Mouse (Mus musculus) CD4-positive helper T cell, adult 2 months (primary cell): ENCODE data around the gene Ruvbl1.
A peak's percentile ranks its signal among the peaks of the same experiment; 100 is the strongest.

Experiments used
- DNase-seq: peaks from one replicate; pipeline ENCODE4 v3.0.0-alpha.2; 2012; ENCODE audit warnings: low read depth, missing footprints, low spot score

Gene Ruvbl1

GRCm38 (mm10) chr6:88465181-88465920, at the start of gene Ruvbl1:
Ruvbl1 (plus strand) TSS chr6:88465409.
- DNase-seq, result peak; percentile 96

- DNase-seq, result no peak
These were observed 49.0 kb upstream of the Ruvbl1 start for GRCm38 (mm10) chr6:88416130-88416758.

GRCm38 (mm10) chr6:88431202-88431601, 34.0 kb upstream of the Ruvbl1 start:
- DNase-seq, result no peak

GRCm38 (mm10) chr6:88435609-88436008, 29.6 kb upstream of the Ruvbl1 start:
- no peak for DNase-seq

GRCm38 (mm10) chr6:88439056-88439455, 26.2 kb upstream of the Ruvbl1 start:
- no peak for DNase-seq

- peak; percentile 72 for DNase-seq
These were observed 22.7 kb upstream of the Ruvbl1 start for GRCm38 (mm10) chr6:88442551-88442950.

GRCm38 (mm10) chr6:88443446-88443845, 21.8 kb upstream of the Ruvbl1 start:
- no peak for DNase-seq

GRCm38 (mm10) chr6:88444076-88444750, 21.0 kb upstream of the Ruvbl1 start:
- DNase-seq, result no peak

GRCm38 (mm10) chr6:88445661-88446060, 19.5 kb upstream of the Ruvbl1 start:
- DNase-seq, result no peak

GRCm38 (mm10) chr6:88446063-88447002, 18.9 kb upstream of the Ruvbl1 start, which contains the start of gene Eefsec:
Eefsec (minus strand) TSS chr6:88446539.
- peak; percentile 88 for DNase-seq

GRCm38 (mm10) chr6:88447454-88447853, 17.8 kb upstream of the Ruvbl1 start:
- DNase-seq, result no peak

- DNase-seq, result no peak
These were observed 10.7 kb upstream of the Ruvbl1 start for GRCm38 (mm10) chr6:88454545-88454944.

- DNase-seq, result no peak
These were observed 4.7 kb downstream of the Ruvbl1 start for GRCm38 (mm10) chr6:88469878-88470277.

GRCm38 (mm10) chr6:88480421-88480820, 15.2 kb downstream of the Ruvbl1 start:
- no peak for DNase-seq

- no peak for DNase-seq
These were observed 17.9 kb downstream of the Ruvbl1 start for GRCm38 (mm10) chr6:88483111-88483510.

- no peak for DNase-seq
These were observed 18.7 kb downstream of the Ruvbl1 start for GRCm38 (mm10) chr6:88483913-88484312.

- DNase-seq, result no peak
These were observed 20.2 kb downstream of the Ruvbl1 start for GRCm38 (mm10) chr6:88485378-88485777.

GRCm38 (mm10) chr6:88486893-88487292, 21.7 kb downstream of the Ruvbl1 start:
- DNase-seq, result peak; percentile 47

- DNase-seq, result no peak
These were observed 23.8 kb downstream of the Ruvbl1 start for GRCm38 (mm10) chr6:88489026-88489425.

GRCm38 (mm10) chr6:88489834-88490233, 24.6 kb downstream of the Ruvbl1 start:
- DNase-seq, result no peak

GRCm38 (mm10) chr6:88490629-88491354, 25.6 kb downstream of the Ruvbl1 start:
- DNase-seq, result no peak
